Mouse (Mus musculus) intestine, embryonic 15.5 days (tissue): ENCODE measurements around the gene Hoxb6. TPM values are rescaled to one million over a fixed set of nuclear protein-coding genes. Genes with fewer than 3 reads are reported as not detected.
A peak's percentile ranks its signal among the peaks of the same experiment; 100 is the strongest.

ENCODE experiments used
- ATAC-seq: fragments of 200-750 bp; cut with Nextera tagmentation; 2 replicates; pipeline ENCODE4 v1.8.0; 2017; ENCODE audit warnings: moderate TSS enrichment, moderate library complexity
- H3K27ac ChIP-seq: fragments of 300-500 bp; sonication (generic); 2 replicates; pipeline ENCODE4 v1.5.1; 2015; ENCODE audit warnings: mild to moderate bottlenecking, inconsistent platforms
- H3K27me3 ChIP-seq: fragments of 300-500 bp; sonication (generic); replicated peaks from 2 replicates; pipeline ENCODE4 v1.6.1; 2015; ENCODE audit warnings: inconsistent platforms
- H3K36me3 ChIP-seq: fragments of 300-500 bp; sonication (generic); 2 replicates; pipeline ENCODE4 v1.6.1; 2015; ENCODE audit warnings: inconsistent platforms
- H3K4me1 ChIP-seq: fragments of 300-500 bp; sonication (generic); replicated peaks from 2 replicates; pipeline ENCODE4 v1.6.1; 2015; ENCODE audit warnings: inconsistent platforms
- H3K4me2 ChIP-seq: fragments of 300-500 bp; sonication (generic); replicated peaks from 2 replicates; pipeline ENCODE4 v1.6.1; 2015; ENCODE audit warnings: mild to moderate bottlenecking, inconsistent platforms
- H3K4me3 ChIP-seq: fragments of 300-500 bp; sonication (generic); replicated peaks from 2 replicates; pipeline ENCODE4 v1.5.1; 2015; ENCODE audit warnings: inconsistent platforms
- H3K9ac ChIP-seq: fragments of 300-500 bp; sonication (generic); 2 replicates; pipeline ENCODE4 v1.6.1; 2015; ENCODE audit warnings: inconsistent platforms
- H3K9me3 ChIP-seq: fragments of 300-500 bp; sonication (generic); 2 replicates; pipeline ENCODE4 v1.6.1; 2016; ENCODE audit warnings: inconsistent platforms
- WGBS: fragments of 180-500 bp; shearing (Covaris S2); methylation state at CpG from one replicate; pipeline ENCODE4 v1.1.7; 2015; 5-methylcytosine and 5-hydroxymethylcytosine counted together
- polyA plus RNA-seq: library from polyadenylated mRNA; unstranded; fragments of >200 nt; fragmentation: Nextera tagmentation; extraction: Ambion mirVana; gene quantifications from 2 replicates; pipeline ENCODE4 v1.2.1, GENCODE M21; 2015

The Hoxb6 gene
- polyA plus RNA-seq, 1 experiment from 2014 or later: 14.4 TPM

GRCm38 (mm10) chr11:96319071-96319902, 27.0 kb downstream of the Hoxb6 start:
- ATAC-seq: peak; percentile 57
- 1% methylated on average over 34 of the region's 34 CpGs for WGBS
- peak overlapping the region; percentile 64 for H3K4me3 ChIP-seq
- no peaks in the 10 kb centered on the region for H3K9me3 ChIP-seq
- H3K9ac ChIP-seq: peak overlapping the region; percentile 83
- H3K4me1 ChIP-seq: peaks cover 19% of the 10 kb centered on the region
- H3K27ac ChIP-seq: peak overlapping the region; percentile 98
- peaks cover 6% of the 10 kb centered on the region for H3K27me3 ChIP-seq
- peak overlapping the region; percentile 81 for H3K4me2 ChIP-seq
- no peaks in the 10 kb centered on the region for H3K36me3 ChIP-seq

GRCm38 (mm10) chr11:96319910-96320309, 27.6 kb downstream of the Hoxb6 start:
- Histone ChIP-seq H3K4me1 (peaks cover 19% of the 10 kb centered on the region), H3K27ac (peak overlapping the region; percentile 98), H3K36me3 (no peaks in the 10 kb centered on the region), H3K4me3 (peak overlapping the region; percentile 64), H3K9ac (peak overlapping the region; percentile 83), H3K9me3 (no peaks in the 10 kb centered on the region), H3K27me3 (peaks cover 4% of the 10 kb centered on the region), H3K4me2 (peak overlapping the region; percentile 81)
- under 1% methylated on average over 29 of the region's 29 CpGs for WGBS
- ATAC-seq: peak; percentile 5; the same call in 1 of the 2 replicates

DNA sequence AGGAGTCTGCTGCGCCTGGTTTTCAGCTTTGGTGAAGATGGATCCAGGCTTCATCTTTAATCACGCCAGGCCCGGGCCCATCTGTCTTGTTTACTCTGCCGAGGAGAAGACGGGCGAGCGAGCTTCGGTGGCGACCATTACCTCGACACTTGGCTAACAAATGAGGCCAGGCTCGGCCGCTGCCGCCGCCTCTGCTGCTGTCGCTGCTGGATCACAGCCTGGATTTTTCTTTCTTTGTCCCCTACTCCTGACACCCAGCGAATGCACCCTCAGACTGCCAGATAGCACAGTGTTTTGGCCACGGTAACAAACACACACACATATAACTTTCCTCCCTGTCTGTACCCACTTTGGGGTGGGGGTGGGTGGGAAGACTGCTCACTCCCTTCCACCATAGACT, 28.4 kb downstream of the Hoxb6 start:
- 25% methylated on average over 17 of the region's 17 CpGs for WGBS
- no peak for ATAC-seq
- no peaks in the 10 kb centered on the region for H3K9me3 ChIP-seq
- H3K4me3 ChIP-seq: peak overlapping the region; percentile 64
- H3K4me2 ChIP-seq: peak overlapping the region; percentile 81
- peaks cover 18% of the 10 kb centered on the region for H3K4me1 ChIP-seq
- H3K9ac ChIP-seq: peak overlapping the region; percentile 83
- peak overlapping the region; percentile 98 for H3K27ac ChIP-seq
- peaks cover 2% of the 10 kb centered on the region; the same call in 1 of the 2 replicates for H3K27me3 ChIP-seq
- H3K36me3 ChIP-seq: no peaks in the 10 kb centered on the region

GRCm38 (mm10) chr11:96321846-96322245, 29.6 kb downstream of the Hoxb6 start:
- peak overlapping the region; percentile 49 for H3K9ac ChIP-seq
- H3K4me2 ChIP-seq: peak overlapping the region; percentile 81
- WGBS: 20% methylated on average over 5 of the region's 5 CpGs
- H3K27ac ChIP-seq: peak overlapping the region; percentile 89
- H3K4me1 ChIP-seq: peaks cover 11% of the 10 kb centered on the region; the same call in 1 of the 2 replicates
- H3K36me3 ChIP-seq: no peaks in the 10 kb centered on the region
- ATAC-seq: no peak
- H3K4me3 ChIP-seq: no peak overlapping the region; the same call in 1 of the 2 replicates
- 0 out of 2 replicates have a peak, but pooled peaks cover 2% of the 10 kb centered on the region for H3K27me3 ChIP-seq
- no peaks in the 10 kb centered on the region for H3K9me3 ChIP-seq

DNA sequence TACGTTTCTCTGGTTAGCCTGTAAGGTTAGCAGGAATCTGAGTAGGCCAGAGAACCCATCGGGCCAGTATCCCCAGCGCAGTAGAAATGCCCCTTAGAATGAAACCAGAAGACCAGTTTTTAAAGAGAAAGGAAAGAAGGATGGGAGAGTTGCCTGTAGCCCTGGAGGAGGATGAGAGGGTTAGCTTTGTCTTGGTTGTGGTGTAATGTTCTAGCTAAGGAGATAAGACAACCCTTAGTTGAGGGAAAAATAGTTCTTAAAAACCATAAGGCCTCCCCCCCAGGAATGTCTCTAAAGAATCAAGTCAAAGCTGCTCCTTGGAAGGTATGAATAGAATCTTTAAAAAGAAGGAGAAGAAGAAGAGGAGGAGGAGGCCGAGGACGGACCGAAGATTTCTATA, 30.5 kb downstream of the Hoxb6 start:
- Histone ChIP-seq H3K27ac (peak overlapping the region; percentile 89), H3K27me3 (0 out of 2 replicates have a peak, but pooled peaks cover 2% of the 10 kb centered on the region), H3K4me2 (peak overlapping the region; percentile 81), H3K36me3 (no peaks in the 10 kb centered on the region), H3K9ac (peak overlapping the region; percentile 49), H3K4me3 (peak overlapping the region; percentile 2; the same call in 1 of the 2 replicates), H3K4me1 (peaks cover 10% of the 10 kb centered on the region), H3K9me3 (no peaks in the 10 kb centered on the region)
- 34% methylated on average over 6 of the region's 6 CpGs for WGBS
- no peak for ATAC-seq

DNA sequence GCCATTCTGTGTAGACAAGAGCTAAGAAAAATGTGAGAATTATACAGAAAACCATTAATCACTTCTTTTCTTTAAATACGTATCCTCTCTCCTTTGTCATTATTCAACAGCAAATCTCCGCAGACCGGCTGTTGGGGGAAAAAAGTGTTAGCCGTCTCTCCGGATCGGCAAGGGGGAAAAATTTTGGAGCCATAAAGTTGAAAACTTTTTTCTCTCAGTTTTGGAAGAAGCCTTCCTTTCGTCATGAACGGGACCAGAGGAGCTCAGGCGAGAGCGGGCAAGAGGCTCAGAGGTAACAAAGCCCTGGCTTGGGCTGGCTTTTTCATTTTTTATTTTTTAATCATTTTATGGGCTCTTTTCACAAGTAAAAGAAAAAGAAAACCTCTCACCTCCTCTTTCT, 30.9 kb downstream of the Hoxb6 start, which contains the start of gene Hoxb3:
Gene Hoxb3, plus strand, starts transcription at position 173 of the 400 bp plus-strand sequence.
- WGBS: 26% methylated on average over 10 of the region's 10 CpGs

DNA sequence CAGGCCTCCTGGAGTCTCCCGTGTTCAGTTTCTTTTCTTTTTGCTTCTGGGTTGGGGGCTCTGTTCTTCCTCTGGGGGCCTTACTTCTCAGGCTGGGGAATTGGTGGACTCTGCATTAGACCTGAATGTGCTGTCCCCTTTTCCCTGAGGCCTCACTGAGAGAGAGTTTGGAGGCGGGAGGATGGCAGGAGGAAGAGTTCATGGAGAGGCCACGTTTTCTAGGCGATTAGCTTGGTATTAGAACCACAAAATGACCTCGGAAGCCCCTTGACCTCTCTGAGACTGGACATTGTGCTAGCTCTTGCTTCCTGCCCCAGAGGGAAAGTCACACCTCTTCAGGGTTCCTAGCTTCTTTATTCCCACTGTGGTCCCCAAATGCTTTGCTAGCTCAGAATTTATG, 31.8 kb downstream of the Hoxb6 start:
- WGBS: 20% methylated on average over 5 of the region's 5 CpGs
- Histone ChIP-seq H3K4me1 (peaks cover 11% of the 10 kb centered on the region), H3K27ac (peak overlapping the region; percentile 89), H3K27me3 (0 out of 2 replicates have a peak, but pooled peaks cover 2% of the 10 kb centered on the region), H3K9ac (peak overlapping the region; percentile 49), H3K4me3 (peak overlapping the region; percentile 20), H3K36me3 (no peaks in the 10 kb centered on the region), H3K9me3 (no peaks in the 10 kb centered on the region), H3K4me2 (peak overlapping the region; percentile 81)
- no peak for ATAC-seq

More for the DNA sequence above, 30.9 kb downstream of the Hoxb6 start, which contains the start of gene Hoxb3:
- Histone ChIP-seq H3K9me3 (no peaks in the 10 kb centered on the region), H3K27ac (peak within 1 kb of the TSS; percentile 89), H3K36me3 (no peaks in the 10 kb centered on the region), H3K27me3 (0 out of 2 replicates have a peak, but pooled peaks cover 2% of the 10 kb centered on the region), H3K9ac (peak within 1 kb of the TSS; percentile 49), H3K4me2 (peak within 1 kb of the TSS; percentile 81), H3K4me1 (peaks cover 10% of the 10 kb centered on the region), H3K4me3 (peak within 1 kb of the TSS; percentile 20)
- no peak for ATAC-seq

DNA sequence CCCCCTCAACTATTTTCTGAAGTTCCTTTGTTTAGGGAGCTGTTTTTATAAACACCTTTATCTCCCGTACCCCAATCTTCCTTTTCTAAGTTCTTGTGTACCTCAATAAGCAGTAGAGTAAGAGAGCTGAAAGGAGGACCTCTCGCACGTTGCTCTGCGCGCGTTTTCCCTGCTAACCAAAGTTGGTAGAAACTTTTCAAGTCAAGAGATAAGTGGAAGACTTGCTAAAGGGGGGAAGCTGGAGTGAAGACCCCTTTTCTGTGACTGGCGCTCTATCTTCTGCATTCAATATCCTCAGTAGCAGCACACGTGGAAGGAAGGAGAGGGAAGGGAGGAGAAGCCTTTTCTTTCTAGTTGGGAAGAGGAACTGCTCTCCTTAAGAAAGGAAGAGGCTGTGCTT, 32.7 kb downstream of the Hoxb6 start:
- WGBS: 30% methylated on average over 8 of the region's 8 CpGs
- H3K4me3 ChIP-seq: peak overlapping the region; percentile 29
- ATAC-seq: no peak
- 0 out of 2 replicates have a peak, but pooled peaks cover 2% of the 10 kb centered on the region for H3K27me3 ChIP-seq
- no peaks in the 10 kb centered on the region for H3K36me3 ChIP-seq
- no peaks in the 10 kb centered on the region for H3K9me3 ChIP-seq
- H3K9ac ChIP-seq: peak overlapping the region; percentile 49
- peaks cover 17% of the 10 kb centered on the region for H3K4me1 ChIP-seq
- peak overlapping the region; percentile 81 for H3K4me2 ChIP-seq
- H3K27ac ChIP-seq: peak overlapping the region; percentile 89

- Histone ChIP-seq H3K4me1 (peaks cover 23% of the 10 kb centered on the region), H3K4me3 (peak overlapping the region; percentile 29), H3K9me3 (no peaks in the 10 kb centered on the region), H3K27ac (peak overlapping the region; percentile 89), H3K9ac (peak overlapping the region; percentile 49), H3K27me3 (0 out of 2 replicates have a peak, but pooled peaks cover 2% of the 10 kb centered on the region), H3K36me3 (no peaks in the 10 kb centered on the region), H3K4me2 (peak overlapping the region; percentile 81)
- ATAC-seq: no peak
- WGBS: 18% methylated on average over 22 of the region's 22 CpGs
These were observed 33.5 kb downstream of the Hoxb6 start for GRCm38 (mm10) chr11:96325747-96326212.

DNA sequence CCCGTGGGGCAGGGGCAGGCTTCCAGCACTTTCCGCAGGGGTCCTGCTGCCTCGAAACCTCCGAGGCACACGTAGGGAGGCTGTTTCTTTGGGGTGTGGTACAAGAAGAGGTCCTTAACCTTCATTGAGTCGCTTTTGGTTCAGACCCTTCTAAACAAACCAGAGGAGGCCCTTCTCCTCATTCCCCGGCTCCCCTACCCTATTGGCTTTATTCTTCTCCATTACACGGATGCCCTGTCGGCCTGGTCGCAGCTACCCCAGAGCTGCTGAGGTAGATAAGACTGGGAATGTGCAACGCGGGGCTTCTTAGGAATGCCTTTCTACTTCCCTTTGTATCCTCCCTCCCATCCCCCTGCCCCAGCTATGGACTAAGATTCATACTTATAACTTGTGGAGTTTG, 34.4 kb downstream of the Hoxb6 start:
- 0 out of 2 replicates have a peak, but pooled peaks cover 4% of the 10 kb centered on the region for H3K27me3 ChIP-seq
- H3K4me1 ChIP-seq: peaks cover 28% of the 10 kb centered on the region
- peak overlapping the region; percentile 39 for H3K9ac ChIP-seq
- 32% methylated on average over 12 of the region's 12 CpGs for WGBS
- H3K27ac ChIP-seq: peak overlapping the region; percentile 89
- no peaks in the 10 kb centered on the region for H3K36me3 ChIP-seq
- peak overlapping the region; percentile 81 for H3K4me2 ChIP-seq
- no peak for ATAC-seq
- no peaks in the 10 kb centered on the region for H3K9me3 ChIP-seq
- H3K4me3 ChIP-seq: peak overlapping the region; percentile 29

- peak overlapping the region; percentile 89 for H3K27ac ChIP-seq
These were observed 34.8 kb downstream of the Hoxb6 start for GRCm38 (mm10) chr11:96327122-96327521.

GRCm38 (mm10) chr11:96327750-96328149, 35.5 kb downstream of the Hoxb6 start:
- Histone ChIP-seq H3K27me3 (peaks cover 8% of the 10 kb centered on the region; the same call in 1 of the 2 replicates), H3K4me2 (peak overlapping the region; percentile 81), H3K9me3 (no peaks in the 10 kb centered on the region), H3K4me1 (peaks cover 38% of the 10 kb centered on the region), H3K4me3 (no peak overlapping the region), H3K36me3 (no peaks in the 10 kb centered on the region), H3K9ac (peak overlapping the region; percentile 11; the same call in 1 of the 2 replicates), H3K27ac (peak overlapping the region; percentile 89)
- 36% methylated on average over 5 of the region's 5 CpGs for WGBS
- ATAC-seq: no peak

More at GRCm38 (mm10) chr11:96327122-96327521, 34.8 kb downstream of the Hoxb6 start:
- peaks cover 32% of the 10 kb centered on the region for H3K4me1 ChIP-seq
- H3K9ac ChIP-seq: peak overlapping the region; percentile 11; the same call in 1 of the 2 replicates
- 0 out of 2 replicates have a peak overlapping the region, but pooled peaks have one; percentile 29 for H3K4me3 ChIP-seq
- no peak for ATAC-seq
- peak overlapping the region; percentile 81 for H3K4me2 ChIP-seq
- H3K27me3 ChIP-seq: 0 out of 2 replicates have a peak, but pooled peaks cover 8% of the 10 kb centered on the region
- 31% methylated on average over 7 of the region's 7 CpGs for WGBS
- no peaks in the 10 kb centered on the region for H3K9me3 ChIP-seq
- no peaks in the 10 kb centered on the region for H3K36me3 ChIP-seq
